In genomic region chr2:90429782-90430181, GRCm38 (mm10) we compare ENCODE assay signal across 22 mouse cellular contexts. TPM values are rescaled to one million over a fixed set of nuclear protein-coding genes. Genes with fewer than 3 reads are reported as not detected.
DNase-seq lines count a peak whose midpoint lies in the region; ATAC-seq and TF ChIP-seq lines count a peak whose summit lies in the region.
"Not testable (repeated sequence)": the region's sequence is repeated elsewhere in the genome, so short reads cannot be mapped to it uniquely, and the experiment has no call there.
"Had no signal": no experiment of that assay in that cellular context is flagged by ENCODE, and none has a peak within 500 bp of the region (broad histone marks: within the 10 kb centered on the region; RNA-seq: fewer than 3 reads in every experiment).

No protein-coding gene starts in this region.

- DNase-seq in Patski (ENCODE audit: low read depth, low spot score); limb, embryonic 14.5 days (ENCODE audit: low spot score): not testable (repeated sequence)

- TF ChIP-seq CTCF in Patski (IDR thresholded peaks at IDR 0.05), result not testable (repeated sequence)

- not testable (repeated sequence) for TF ChIP-seq POLR2A in limb, embryonic 14.5 days (IDR thresholded peaks at IDR 0.05; ENCODE audit: borderline replicate concordance, extremely low read depth, insufficient read depth, insufficient read length)

- not testable (repeated sequence) for H3K9me3 ChIP-seq in forebrain, embryonic 13.5 days (replicated peaks); intestine, embryonic 16.5 days (ENCODE audit: control insufficient read depth, low read length); limb, embryonic 14.5 days (ENCODE audit: control insufficient read depth, low read length); midbrain, embryonic 12.5 days; neural tube, embryonic 14.5 days (ENCODE audit: control insufficient read depth, low read length)

- not testable (repeated sequence) for H3K4me2 ChIP-seq in forebrain, embryonic 13.5 days; intestine, embryonic 16.5 days (ENCODE audit: low read depth, low read length); limb, embryonic 14.5 days (replicated peaks; ENCODE audit: low read depth, low read length, severe bottlenecking); midbrain, embryonic 12.5 days (replicated peaks); neural tube, embryonic 14.5 days (ENCODE audit: low read depth, low read length)

- H3K9ac ChIP-seq in forebrain, embryonic 13.5 days; intestine, embryonic 16.5 days (ENCODE audit: low read depth, low read length); limb, embryonic 14.5 days (ENCODE audit: low read depth, low read length, severe bottlenecking); midbrain, embryonic 12.5 days (replicated peaks); neural tube, embryonic 14.5 days (replicated peaks; ENCODE audit: low read depth, low read length): not testable (repeated sequence)

- WGBS in forebrain, embryonic 13.5 days, result no CpG with 5 or more reads among the region's 4 CpGs
- no CpG with 5 or more reads among the region's 4 CpGs for WGBS in intestine, embryonic 16.5 days
- WGBS in limb, embryonic 14.5 days, result no CpG with 5 or more reads among the region's 4 CpGs
- no CpG with 5 or more reads among the region's 4 CpGs for WGBS in midbrain, embryonic 12.5 days
- WGBS in neural tube, embryonic 14.5 days, result no CpG with 5 or more reads among the region's 4 CpGs

- POLR2A ChIA-PET in Patski (lab: Charles Lee), result not testable (repeated sequence)

- CTCF ChIA-PET in Patski (lab: Charles Lee), result not testable (repeated sequence)

- H3K27me3 ChIP-seq in Patski; forebrain, embryonic 13.5 days; intestine, embryonic 16.5 days (replicated peaks; ENCODE audit: control insufficient read depth, insufficient read depth, low read length); limb, embryonic 14.5 days (ENCODE audit: control insufficient read depth, insufficient read depth, low read length); midbrain, embryonic 12.5 days; neural tube, embryonic 14.5 days (ENCODE audit: control insufficient read depth, insufficient read depth, low read length): not testable (repeated sequence)

- not testable (repeated sequence) for H3K36me3 ChIP-seq in forebrain, embryonic 13.5 days (ENCODE audit: poor library complexity, severe bottlenecking); intestine, embryonic 16.5 days (ENCODE audit: control insufficient read depth, insufficient read depth, low read length); limb, embryonic 14.5 days (ENCODE audit: control insufficient read depth, insufficient read depth, low read length); midbrain, embryonic 12.5 days; neural tube, embryonic 14.5 days (ENCODE audit: control insufficient read depth, insufficient read depth, low read length)

- not testable (repeated sequence) for H3K27ac ChIP-seq in forebrain, embryonic 13.5 days; intestine, embryonic 16.5 days (ENCODE audit: low read length); limb, embryonic 14.5 days (replicated peaks; ENCODE audit: low read depth, low read length); midbrain, embryonic 12.5 days (replicated peaks); neural tube, embryonic 14.5 days (ENCODE audit: low read depth, low read length)

- peak; percentile 78 for ATAC-seq in Patski
- peak; percentile 55; the same call in 1 of the 2 replicates for ATAC-seq in forebrain, embryonic 13.5 days
- peak; percentile 75 to 82; a peak in 3 of 4 replicates for ATAC-seq in hematopoietic stem cell, adult 5-6 weeks (replicated peaks in 1 of 2; ENCODE audit: insufficient read depth in 1 of 2, low FRiP score in 2 of 2, low TSS enrichment in 1 of 2, low read depth in 1 of 2, poor library complexity in 2 of 2, severe bottlenecking in 2 of 2)
- ATAC-seq in intestine, embryonic 16.5 days, result peak; percentile 77
- peak; percentile 63; the same call in 1 of the 2 replicates for ATAC-seq in limb, embryonic 14.5 days (ENCODE audit: low FRiP score, low read depth)
- peak; percentile 63; the same call in 1 of the 2 replicates for ATAC-seq in midbrain, embryonic 12.5 days (ENCODE audit: low FRiP score, low read depth)
- ATAC-seq in neural tube, embryonic 14.5 days (ENCODE audit: low read depth), result peak; percentile 66; the same call in 1 of the 2 replicates

- H3K4me3 ChIP-seq in forebrain, embryonic 13.5 days; intestine, embryonic 16.5 days (ENCODE audit: low read length); limb, embryonic 14.5 days (replicated peaks; ENCODE audit: low read length); midbrain, embryonic 12.5 days; neural tube, embryonic 14.5 days (ENCODE audit: low read depth, low read length): not testable (repeated sequence)

- H3K4me1 ChIP-seq in forebrain, embryonic 13.5 days; intestine, embryonic 16.5 days (ENCODE audit: control insufficient read depth, insufficient read depth, low read length); limb, embryonic 14.5 days (ENCODE audit: control insufficient read depth, insufficient read depth, low read length); midbrain, embryonic 12.5 days; neural tube, embryonic 14.5 days (ENCODE audit: control insufficient read depth, insufficient read depth, low read length): not testable (repeated sequence)

- in situ Hi-C loops in Patski (cut with MboI; ENCODE audit: low pct_unique_long_range_greater_than_20kb), result not testable (repeated sequence)

RNA-seq across cellular contexts. Expression of gene Olfr1274-ps, which starts 31.3 kb away (rescaled TPM):
- not detected for polyA plus RNA-seq in Patski (2021)
- polyA plus RNA-seq in forebrain, embryonic 13.5 days (2015; fragmentation: Nextera tagmentation; extraction: Ambion mirVana), result not detected in 2 replicates
- not detected in 2 replicates for total RNA-seq in hematopoietic stem cell, adult 5-6 weeks (2017)
- polyA plus RNA-seq in intestine, embryonic 16.5 days (2015; fragmentation: Nextera tagmentation; extraction: Ambion mirVana), result not detected in 2 replicates
- polyA plus RNA-seq in limb, embryonic 14.5 days (2012; rRNA removed), result not detected in 2 replicates
- polyA plus RNA-seq in limb, embryonic 14.5 days (2014; fragmentation: Nextera tagmentation; extraction: Ambion mirVana), result not detected in 2 replicates
- polyA plus RNA-seq in midbrain, embryonic 12.5 days (2016; fragmentation: Nextera tagmentation; extraction: Ambion mirVana), result not detected in 2 replicates
- polyA plus RNA-seq in neural tube, embryonic 14.5 days (2014; fragmentation: Nextera tagmentation; extraction: Ambion mirVana), result not detected in 2 replicates
- total RNA-seq: adrenal gland, adult 18-20 months; adrenal gland, postnatal 36 days; gastrocnemius, postnatal 10 days; layer of hippocampus, adult 8-10 months; layer of hippocampus, postnatal 36 days; left cerebral cortex, postnatal 10 days had no signal
- polyA plus RNA-seq: forebrain, embryonic 10.5 days; heart, embryonic 11.5 days; heart, postnatal 0 days; hindbrain, embryonic 10.5 days; limb, embryonic 12.5 days; liver, embryonic 13.5 days; lung, adult 2 months; neural tube, embryonic 13.5 days; stomach, embryonic 15.5 days had no signal
